Mouse (Mus musculus) common myeloid progenitor, adult 5-6 weeks (primary cell): ENCODE results near the gene Tmem63a. TPM values are rescaled to one million over a fixed set of nuclear protein-coding genes. Genes with fewer than 3 reads are reported as not detected.

Experiments used
- total RNA-seq: library from RNA; stranded (forward); fragments of 200-1000, 187-1606 nt; gene quantifications from 2 replicates; pipeline ENCODE4 v1.2.3, GENCODE M21; 2017

Gene Tmem63a
- total RNA-seq, 1 experiment from 2014 or later: 9.7 TPM

Other genes with a start within 250 kb of the Tmem63a start
- not detected in 2 replicates for gene Mixl1, start 245.3 kb upstream of the Tmem63a start, total RNA-seq
- gene Acbd3, start 216.3 kb upstream of the Tmem63a start, total RNA-seq: 38.8 and 39.6 TPM in 2 replicates
- gene H3f3a, start 128.4 kb upstream of the Tmem63a start, total RNA-seq: 1,892 and 2,280 TPM in 2 replicates
- gene Sde2, start 91.2 kb upstream of the Tmem63a start, total RNA-seq: 42.4 and 47.0 TPM in 2 replicates
- gene Lefty2, start 49.2 kb upstream of the Tmem63a start, total RNA-seq: not detected in 2 replicates
- 20.5 and 30.5 TPM in 2 replicates for gene Pycr2, start 38.1 kb upstream of the Tmem63a start, total RNA-seq
- 0.82 and 3.3 TPM in 2 replicates for gene Lefty1, start 7.3 kb upstream of the Tmem63a start, total RNA-seq
- gene Ephx1, start 78.6 kb downstream of the Tmem63a start, total RNA-seq: 1.1 TPM in 1 of 2 replicates, not detected in the other
- gene 9130409I23Rik, start 108.9 kb downstream of the Tmem63a start, total RNA-seq: not detected in 2 replicates
- 26.1 and 33.6 TPM in 2 replicates for gene Nvl, start 201.9 kb downstream of the Tmem63a start, total RNA-seq
- gene Cnih4, start 202.3 kb downstream of the Tmem63a start, total RNA-seq: 85.3 and 85.6 TPM in 2 replicates